Mouse (Mus musculus) heart, embryonic 10.5 days (tissue): ENCODE data around the gene Gpatch2. TPM values are rescaled to one million over a fixed set of nuclear protein-coding genes. Genes with fewer than 3 reads are reported as not detected.

Experiments
- DNase-seq: peaks from one replicate; pipeline ENCODE4 v3.0.0-alpha.2; 2017; ENCODE audit warnings: low spot score
- H3K27ac ChIP-seq: fragments of 300-500 bp; sonication (generic); 2 replicates; pipeline ENCODE4 v1.5.1; 2016; ENCODE audit warnings: mild to moderate bottlenecking
- H3K27me3 ChIP-seq: fragments of 300-500 bp; sonication (generic); 2 replicates; pipeline ENCODE4 v1.6.1; 2016; ENCODE audit warnings: mild to moderate bottlenecking; ENCODE audit not compliant: poor library complexity, insufficient read depth, severe bottlenecking
- H3K36me3 ChIP-seq: fragments of 300-500 bp; sonication (generic); 2 replicates; pipeline ENCODE4 v1.6.1; 2016; ENCODE audit warnings: mild to moderate bottlenecking, moderate library complexity
- H3K4me1 ChIP-seq: fragments of 300-500 bp; sonication (generic); 2 replicates; pipeline ENCODE4 v1.6.1; 2016; ENCODE audit warnings: mild to moderate bottlenecking
- H3K4me3 ChIP-seq: fragments of 300-500 bp; sonication (generic); 2 replicates; pipeline ENCODE4 v1.5.1; 2016; ENCODE audit warnings: mild to moderate bottlenecking, moderate library complexity
- H3K9me3 ChIP-seq: fragments of 300-500 bp; sonication (generic); 2 replicates; pipeline ENCODE4 v1.6.1; 2016; ENCODE audit warnings: mild to moderate bottlenecking, moderate library complexity
- WGBS: fragments of 180-500 bp; shearing (Covaris S2); methylation state at CpG from one replicate; pipeline ENCODE4 v1.1.7; 2016; 5-methylcytosine and 5-hydroxymethylcytosine counted together
- polyA plus RNA-seq: library from polyadenylated mRNA; unstranded; fragments of >200 nt; fragmentation: Nextera tagmentation; extraction: Ambion mirVana; gene quantifications from 2 replicates; pipeline ENCODE4 v1.2.1, GENCODE M21; 2016

Gpatch2 gene
- polyA plus RNA-seq: 18.4 and 21.5 TPM in 2 replicates

DNA sequence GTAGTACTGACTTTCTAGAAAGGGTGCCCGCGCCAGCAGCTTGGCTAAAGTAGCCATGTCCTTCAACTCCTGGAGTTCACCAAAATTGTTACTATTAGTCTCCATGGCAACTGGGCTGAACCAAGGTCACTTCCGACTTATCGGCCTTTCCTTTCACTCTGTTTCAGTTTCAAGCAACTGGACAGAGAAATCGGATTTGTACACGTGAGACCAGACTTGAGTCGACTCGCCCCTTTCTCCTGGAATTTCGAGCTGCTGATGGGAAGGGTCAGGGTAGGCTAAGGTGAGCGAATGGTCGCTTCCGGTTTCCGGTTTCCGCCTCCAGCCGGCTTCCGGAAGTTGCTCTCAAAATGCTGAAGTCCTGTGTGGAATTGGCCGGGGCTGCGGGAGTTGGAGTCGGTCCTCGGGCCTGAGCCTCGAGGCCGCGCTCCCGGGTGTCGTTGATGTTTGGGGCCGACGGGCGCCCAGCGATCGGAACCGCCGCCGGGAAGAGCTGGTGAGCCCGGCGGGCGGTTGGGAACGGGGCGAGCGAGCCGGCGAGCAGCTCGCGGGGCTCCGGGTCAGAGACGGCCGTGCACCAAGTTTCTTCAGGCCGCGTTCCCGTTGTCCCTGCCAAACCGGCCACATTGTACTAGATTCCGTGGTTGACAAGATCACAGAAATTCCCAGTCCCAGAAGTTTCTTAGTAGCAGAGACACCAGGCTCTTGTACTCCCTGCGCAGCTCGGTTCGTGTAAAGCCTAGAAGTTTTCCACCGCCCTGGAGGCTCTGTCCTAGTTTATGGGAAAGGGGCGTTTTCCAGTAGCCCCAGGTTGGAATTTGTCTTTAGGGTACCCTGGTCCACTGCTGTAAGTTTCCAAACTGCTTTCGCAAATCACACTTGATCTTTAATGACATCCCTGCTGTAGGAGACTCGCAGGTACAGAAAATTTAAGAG lies at the start of gene Gpatch2, which contains the start of gene Spata17:
Gpatch2 (plus strand) TSS at position 328 of the 936 bp plus-strand sequence.
Spata17 (minus strand) TSS at position 285 of the 936 bp plus-strand sequence.
- Histone ChIP-seq H3K36me3 (0 out of 2 replicates have a peak, but pooled peaks cover 3% of the 10 kb centered on the region), H3K4me1 (no peaks in the 10 kb centered on the region), H3K9me3 (no peaks in the 10 kb centered on the region), H3K27me3 (no peaks in the 10 kb centered on the region), H3K27ac (peak within 1 kb of the TSS; percentile 94), H3K4me3 (peak within 1 kb of the TSS; percentile 87)
- under 1% methylated on average over 58 of the region's 58 CpGs for WGBS
- peak; percentile 93 for DNase-seq

DNA sequence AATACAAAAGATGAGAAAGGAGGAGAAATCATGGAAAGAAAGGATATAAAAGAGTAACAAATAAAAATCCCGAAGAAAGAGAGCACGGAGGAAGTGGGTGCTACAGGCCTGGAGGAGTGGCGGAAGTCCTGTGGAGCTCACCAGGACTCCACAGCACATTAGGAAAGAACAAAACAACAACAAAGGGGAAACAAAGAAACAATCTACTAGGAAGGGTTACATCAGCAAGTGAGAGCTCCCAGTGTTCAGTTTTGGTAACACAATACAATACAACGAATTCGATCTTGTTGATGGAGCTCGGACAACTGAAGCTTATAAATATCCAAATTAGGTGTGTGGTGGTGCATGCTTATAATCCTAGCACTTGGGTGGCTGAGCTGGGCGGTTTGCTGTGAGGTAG lies 45.7 kb upstream of the Gpatch2 start:
- 63% methylated on average over 7 of the region's 7 CpGs for WGBS
- H3K36me3 ChIP-seq: no peaks in the 10 kb centered on the region
- H3K4me3 ChIP-seq: no peak overlapping the region
- H3K4me1 ChIP-seq: no peaks in the 10 kb centered on the region
- DNase-seq: no peak
- no peaks in the 10 kb centered on the region for H3K9me3 ChIP-seq
- no peaks in the 10 kb centered on the region for H3K27me3 ChIP-seq
- no peak overlapping the region for H3K27ac ChIP-seq

DNA sequence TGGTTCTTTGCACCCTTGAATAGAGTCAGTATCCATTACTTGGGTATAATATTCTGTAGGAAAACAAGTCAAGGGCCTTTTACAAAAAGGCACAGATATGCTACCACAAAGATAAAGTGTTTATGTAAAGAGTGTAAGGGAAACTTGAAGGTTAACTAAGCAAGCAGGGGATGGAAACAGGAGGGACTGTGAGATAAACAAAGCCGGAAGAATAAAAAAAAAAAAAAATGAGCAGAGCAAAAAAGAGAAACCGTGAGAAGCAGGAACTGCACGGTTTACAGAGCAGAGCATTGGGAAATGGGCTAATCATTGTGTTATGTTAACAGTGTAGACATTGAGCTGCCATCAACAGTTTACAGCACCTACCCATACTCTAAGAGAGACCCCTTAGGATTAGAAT lies 44.9 kb upstream of the Gpatch2 start:
- DNase-seq: no peak
- H3K9me3 ChIP-seq: no peaks in the 10 kb centered on the region
- no peaks in the 10 kb centered on the region for H3K36me3 ChIP-seq
- H3K4me3 ChIP-seq: no peak overlapping the region
- 60% methylated on average over 3 of the region's 3 CpGs for WGBS
- no peaks in the 10 kb centered on the region for H3K4me1 ChIP-seq
- no peaks in the 10 kb centered on the region for H3K27me3 ChIP-seq
- no peak overlapping the region for H3K27ac ChIP-seq

DNA sequence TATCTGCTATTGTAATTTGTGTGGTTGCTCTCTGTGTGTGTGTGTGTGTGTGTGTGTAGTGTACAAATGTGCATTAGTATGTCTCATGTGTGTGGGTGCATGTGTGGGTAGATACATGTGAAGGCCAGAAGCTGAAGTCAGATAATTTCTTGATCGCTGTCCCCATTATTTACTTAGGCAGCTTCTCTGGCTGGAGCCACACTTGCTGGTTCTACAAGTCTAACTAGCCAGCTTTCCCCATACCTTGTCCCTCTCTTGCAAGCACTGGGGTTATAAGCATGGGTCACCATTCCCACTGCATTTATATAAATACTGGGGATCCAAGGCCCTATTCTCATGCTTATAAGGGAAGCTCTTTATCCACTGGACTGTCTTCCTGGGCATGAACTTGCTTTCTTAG lies 39.3 kb upstream of the Gpatch2 start:
- no peak overlapping the region for H3K27ac ChIP-seq
- DNase-seq: no peak
- no peaks in the 10 kb centered on the region for H3K9me3 ChIP-seq

DNA sequence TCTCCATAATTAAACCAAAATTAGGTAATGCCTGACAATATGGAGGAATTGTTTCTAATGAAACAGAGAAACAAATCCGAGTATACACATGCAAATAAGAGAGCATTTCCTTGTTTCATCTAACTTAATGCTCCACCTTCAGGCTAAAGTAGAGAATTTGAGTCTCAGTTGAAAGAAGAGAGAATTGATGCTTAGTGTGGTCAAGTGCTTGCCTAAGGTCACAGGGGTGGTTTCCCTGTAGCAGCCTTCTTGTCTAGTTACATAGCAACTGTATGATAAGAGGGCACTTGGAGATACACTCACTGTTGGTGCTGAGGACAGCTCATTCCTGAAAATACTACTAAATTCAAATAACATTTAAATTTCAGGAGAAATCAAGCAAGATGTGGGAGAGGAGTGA lies 36.8 kb upstream of the Gpatch2 start:
- H3K27ac ChIP-seq: no peak overlapping the region
- 59% methylated on average over 1 of the region's 1 CpGs for WGBS
- no peaks in the 10 kb centered on the region for H3K27me3 ChIP-seq
- no peak overlapping the region for H3K4me3 ChIP-seq
- no peaks in the 10 kb centered on the region for H3K9me3 ChIP-seq
- H3K4me1 ChIP-seq: peaks cover 5% of the 10 kb centered on the region; the same call in 1 of the 2 replicates
- no peak for DNase-seq
- no peaks in the 10 kb centered on the region for H3K36me3 ChIP-seq

More for the DNA sequence above, 39.3 kb upstream of the Gpatch2 start:
- H3K4me3 ChIP-seq: no peak overlapping the region
- H3K4me1 ChIP-seq: peaks cover 5% of the 10 kb centered on the region; the same call in 1 of the 2 replicates
- no peaks in the 10 kb centered on the region for H3K27me3 ChIP-seq
- 100% methylated on average over 1 of the region's 1 CpGs for WGBS
- H3K36me3 ChIP-seq: no peaks in the 10 kb centered on the region

DNA sequence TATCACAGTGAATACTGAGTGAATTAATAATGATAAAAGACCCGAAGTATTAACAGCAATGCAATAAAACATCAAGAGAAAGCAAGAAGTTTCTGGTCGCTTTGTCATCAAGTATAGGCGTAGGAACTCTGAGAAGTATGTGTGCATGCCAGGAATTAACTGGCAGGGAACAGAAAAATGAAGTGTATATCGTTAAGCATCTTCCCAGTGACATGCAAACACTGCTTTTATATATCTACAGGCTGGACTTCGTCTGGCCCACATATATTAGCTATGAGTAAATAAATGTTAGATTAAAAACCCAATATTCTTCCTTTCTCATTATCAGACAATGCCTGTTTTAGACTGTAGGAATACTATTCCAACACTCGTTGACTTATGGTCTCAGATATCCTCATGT lies 9.8 kb upstream of the Gpatch2 start:
- H3K27ac ChIP-seq: no peak overlapping the region
- DNase-seq: no peak
- H3K9me3 ChIP-seq: no peaks in the 10 kb centered on the region
- H3K27me3 ChIP-seq: no peaks in the 10 kb centered on the region
- no peak overlapping the region for H3K4me3 ChIP-seq
- 83% methylated on average over 6 of the region's 6 CpGs for WGBS
- no peaks in the 10 kb centered on the region for H3K4me1 ChIP-seq
- H3K36me3 ChIP-seq: no peaks in the 10 kb centered on the region

DNA sequence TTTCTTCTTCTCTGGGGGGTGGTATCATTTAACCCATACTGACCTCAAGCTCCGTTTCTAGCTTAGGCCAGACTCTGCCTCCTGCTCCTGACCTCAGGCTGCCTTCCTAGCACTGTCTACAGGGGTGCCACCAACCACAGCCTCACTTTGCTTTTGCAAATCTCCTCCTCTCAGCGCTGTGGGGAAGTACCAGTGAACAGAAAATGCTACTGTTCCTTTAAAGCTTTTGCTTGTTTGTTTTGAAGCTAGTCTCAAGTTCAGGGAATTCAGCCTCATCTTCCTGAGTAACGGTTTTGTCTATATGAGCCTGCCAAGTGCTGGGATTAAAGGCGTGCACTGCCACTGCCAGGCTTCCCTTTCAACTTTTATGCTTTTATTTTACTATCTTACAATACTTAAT lies 5.8 kb upstream of the Gpatch2 start:
- H3K4me1 ChIP-seq: no peaks in the 10 kb centered on the region
- H3K4me3 ChIP-seq: no peak overlapping the region
- DNase-seq: no peak
- no peaks in the 10 kb centered on the region for H3K9me3 ChIP-seq
- no peaks in the 10 kb centered on the region for H3K36me3 ChIP-seq
- no peak overlapping the region for H3K27ac ChIP-seq
- WGBS: 51% methylated on average over 4 of the region's 4 CpGs
- no peaks in the 10 kb centered on the region for H3K27me3 ChIP-seq

DNA sequence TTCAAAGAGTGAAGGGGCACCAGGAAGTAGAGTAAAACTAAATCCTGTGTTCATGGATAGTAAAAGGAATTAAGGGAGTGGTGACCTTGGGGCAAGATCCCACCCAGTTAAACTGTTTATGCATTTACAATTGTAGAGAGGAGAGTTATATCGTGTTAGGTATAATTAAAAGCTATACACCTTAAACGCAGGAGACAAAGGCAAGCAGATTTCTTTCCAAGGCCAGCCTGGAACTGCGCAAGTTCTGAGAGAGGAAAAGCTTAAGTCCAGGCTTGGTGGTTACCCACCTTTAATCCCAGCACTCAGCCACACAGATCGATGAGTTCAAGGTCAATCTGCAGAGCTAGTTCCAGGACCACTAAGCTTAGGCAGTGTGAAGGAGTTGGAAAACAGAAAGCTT lies 4.6 kb upstream of the Gpatch2 start:
- Histone ChIP-seq H3K27me3 (no peaks in the 10 kb centered on the region), H3K36me3 (no peaks in the 10 kb centered on the region), H3K9me3 (no peaks in the 10 kb centered on the region), H3K4me3 (no peak overlapping the region), H3K27ac (no peak overlapping the region), H3K4me1 (no peaks in the 10 kb centered on the region)
- no peak for DNase-seq
- WGBS: 88% methylated on average over 4 of the region's 4 CpGs

DNA sequence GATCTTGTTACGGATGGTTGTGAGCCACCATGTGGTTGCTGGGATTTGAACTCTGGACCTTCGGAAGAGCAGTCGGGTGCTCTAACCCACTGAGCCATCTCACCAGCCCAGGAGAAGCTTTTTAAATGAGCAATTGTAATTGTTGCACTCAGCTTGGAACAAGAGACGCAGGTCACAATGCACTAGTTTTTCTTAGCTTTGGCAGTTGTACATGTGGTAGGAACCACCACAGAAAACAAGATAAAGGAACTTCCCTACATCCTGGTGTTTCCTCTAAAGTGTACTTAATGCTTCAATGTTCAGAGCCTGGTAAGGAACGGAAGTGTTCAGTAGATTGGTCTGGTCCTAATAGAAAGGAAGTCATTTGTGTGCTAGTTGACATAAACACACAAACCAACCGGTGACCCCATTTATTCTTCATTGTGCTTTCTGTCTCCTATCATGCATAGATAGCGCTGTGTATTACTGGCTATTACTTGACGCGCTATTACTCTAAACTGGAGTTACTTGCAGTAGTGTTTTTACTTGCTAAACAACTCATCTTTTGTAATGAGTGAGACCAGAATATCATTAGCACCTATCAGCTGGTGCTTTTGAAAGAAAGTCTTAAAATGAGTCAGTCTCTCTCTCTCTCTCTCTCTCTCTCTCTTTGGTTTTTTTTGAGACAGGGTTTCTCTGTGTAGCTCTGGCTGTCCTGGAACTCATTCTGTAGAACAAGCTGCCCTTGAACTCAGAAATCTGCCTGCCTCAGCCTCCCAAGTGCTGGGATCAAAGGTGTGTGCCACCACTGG lies 1.5 kb downstream of the Gpatch2 start:
- DNase-seq: no peak
- no peaks in the 10 kb centered on the region for H3K9me3 ChIP-seq
- 91% methylated on average over 9 of the region's 9 CpGs for WGBS
- H3K27ac ChIP-seq: no peak overlapping the region
- no peaks in the 10 kb centered on the region for H3K27me3 ChIP-seq
- H3K36me3 ChIP-seq: 0 out of 2 replicates have a peak, but pooled peaks cover 3% of the 10 kb centered on the region
- no peak overlapping the region for H3K4me3 ChIP-seq
- no peaks in the 10 kb centered on the region for H3K4me1 ChIP-seq

DNA sequence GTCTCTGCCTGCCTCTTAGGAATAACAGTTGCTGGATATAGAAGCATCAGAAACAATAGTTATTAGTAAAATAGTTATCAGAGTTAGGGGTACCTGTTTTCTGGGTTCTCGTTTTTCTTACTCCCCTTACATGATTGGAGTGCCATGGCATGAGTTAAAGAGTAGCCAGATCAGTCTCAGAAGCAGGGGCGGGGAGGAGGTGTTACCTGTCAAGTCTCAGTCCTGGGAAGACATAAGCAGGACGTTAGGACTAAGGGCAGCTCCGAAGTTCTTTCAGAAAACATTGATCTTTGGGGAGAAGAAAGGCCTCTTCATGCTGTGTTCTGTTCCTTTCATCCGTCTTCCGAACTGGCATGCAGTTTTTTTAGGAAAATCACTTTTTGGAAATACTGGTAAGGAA lies 5.4 kb downstream of the Gpatch2 start:
- no peak for DNase-seq
- Histone ChIP-seq H3K4me1 (0 out of 2 replicates have a peak, but pooled peaks cover 2% of the 10 kb centered on the region), H3K27me3 (no peaks in the 10 kb centered on the region), H3K27ac (no peak overlapping the region), H3K4me3 (no peak overlapping the region), H3K36me3 (peaks cover 7% of the 10 kb centered on the region), H3K9me3 (no peaks in the 10 kb centered on the region)
- 74% methylated on average over 6 of the region's 6 CpGs for WGBS

DNA sequence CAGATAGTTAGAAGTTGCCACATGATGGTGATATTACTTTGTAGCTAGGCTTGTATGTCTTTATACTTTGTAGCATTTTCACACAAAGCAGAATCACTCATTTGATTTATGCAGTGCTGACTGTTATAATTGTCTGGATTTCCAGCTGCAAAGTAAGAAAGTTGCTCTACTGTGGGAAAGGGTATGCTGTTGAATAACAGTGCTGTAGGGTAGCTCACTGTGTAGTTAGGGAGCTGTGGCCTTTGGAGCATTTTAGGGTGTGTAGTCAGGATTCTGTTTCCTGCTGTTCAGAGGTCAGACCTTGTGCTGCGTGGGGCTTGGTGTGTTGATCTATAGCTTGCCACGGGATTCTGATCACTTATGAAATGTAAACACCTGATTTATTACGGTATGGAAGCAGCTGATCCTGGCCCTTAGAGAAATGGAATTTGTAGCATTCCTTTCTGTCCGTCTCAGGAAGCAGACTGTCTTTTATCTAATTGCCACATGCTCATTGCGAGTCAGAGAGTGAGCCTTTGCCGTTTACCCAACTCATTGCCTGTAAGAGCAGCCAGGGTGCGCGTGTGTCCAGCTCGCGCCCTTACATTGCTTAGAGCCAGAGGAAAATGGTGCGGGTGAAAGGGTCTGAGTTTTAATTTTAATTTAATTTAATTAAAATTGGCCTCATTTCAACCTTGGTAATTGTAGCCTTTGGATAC lies 11.2 kb downstream of the Gpatch2 start:
- Histone ChIP-seq H3K4me3 (no peak overlapping the region), H3K27ac (0 out of 2 replicates have a peak overlapping the region, but pooled peaks have one; percentile 29)
- WGBS: 56% methylated on average over 11 of the region's 11 CpGs

DNA sequence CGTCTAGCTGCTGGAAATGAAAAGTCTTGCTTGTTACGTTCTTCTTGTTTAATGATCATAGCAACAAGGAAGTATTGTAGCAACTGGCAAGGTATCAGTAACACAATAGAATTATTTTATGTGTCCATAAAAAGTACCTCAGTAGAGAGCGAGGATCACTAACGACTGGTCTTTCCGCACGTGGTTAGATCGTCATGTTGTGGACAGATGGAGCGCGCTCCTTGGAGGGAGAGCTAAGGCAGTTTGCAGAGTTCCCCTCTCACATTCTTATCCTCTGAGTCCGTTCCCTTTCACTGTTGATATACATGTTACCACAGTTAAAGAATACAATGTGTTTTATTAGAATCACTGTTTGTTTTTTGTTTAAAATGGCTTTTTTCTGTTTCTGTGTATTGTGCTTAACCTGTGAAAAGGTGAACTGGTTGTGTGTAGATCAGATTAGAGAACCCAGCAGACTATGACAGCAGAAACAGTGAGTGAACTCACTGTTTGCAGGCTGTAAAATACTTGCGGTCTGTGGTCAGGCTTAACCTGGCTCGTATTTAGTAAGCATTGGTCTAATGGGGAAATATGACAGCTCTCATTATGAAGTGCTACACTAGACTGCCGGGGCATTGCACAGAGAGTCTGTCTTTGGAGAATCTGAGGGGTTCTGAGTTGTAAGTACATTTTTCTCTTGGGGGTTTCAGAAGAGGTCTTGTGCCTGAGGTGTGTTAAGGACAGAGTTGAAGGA lies 13.3 kb downstream of the Gpatch2 start:
- 87% methylated on average over 13 of the region's 13 CpGs for WGBS

More for the DNA sequence above, 11.2 kb downstream of the Gpatch2 start:
- DNase-seq: no peak
- H3K4me1 ChIP-seq: peaks cover 19% of the 10 kb centered on the region; the same call in 1 of the 2 replicates
- H3K27me3 ChIP-seq: no peaks in the 10 kb centered on the region
- H3K36me3 ChIP-seq: peaks cover 22% of the 10 kb centered on the region
- no peaks in the 10 kb centered on the region for H3K9me3 ChIP-seq

More for the DNA sequence above, 13.3 kb downstream of the Gpatch2 start:
- Histone ChIP-seq H3K36me3 (peaks cover 30% of the 10 kb centered on the region), H3K27me3 (no peaks in the 10 kb centered on the region), H3K27ac (no peak overlapping the region), H3K4me1 (peaks cover 19% of the 10 kb centered on the region; the same call in 1 of the 2 replicates), H3K4me3 (no peak overlapping the region), H3K9me3 (no peaks in the 10 kb centered on the region)
- no peak for DNase-seq
